Mouse (Mus musculus): ENCODE measurements around the gene Tnp1.

Tnp1 gene

GRCm38 (mm10) chr1:73006847-73007246 is 8.9 kb downstream of the Tnp1 start:
- in situ Hi-C loops (cut with MboI, MseI) = no loop called here

GRCm38 (mm10) chr1:73004890-73005289 is 10.8 kb downstream of the Tnp1 start:
- in situ Hi-C loops (cut with MboI, MseI) = no loop called here

- in situ Hi-C loops (cut with MboI, MseI) = no loop called here
Measured at GRCm38 (mm10) chr1:73002637-73003036, 13.1 kb downstream of the Tnp1 start.

- in situ Hi-C loops (cut with MboI, MseI) = no loop called here
Measured at GRCm38 (mm10) chr1:73001961-73002360, 13.7 kb downstream of the Tnp1 start.

- in situ Hi-C loops (cut with MboI, MseI) = loop anchor here (10.0 kb wide), 1 partner anchor 590 kb away; no protein-coding TSS in a partner anchor
Measured at GRCm38 (mm10) chr1:72994751-72995528, 20.8 kb downstream of the Tnp1 start.

- in situ Hi-C loops (cut with MboI, MseI) = loop anchor here (10.0 kb wide), 1 partner anchor 588 kb away; no protein-coding TSS in a partner anchor
Measured at GRCm38 (mm10) chr1:72992944-72993464, 22.7 kb downstream of the Tnp1 start.

- in situ Hi-C loops (cut with MboI, MseI) = loop anchor here (10.0 kb wide), 1 partner anchor 587 kb away; no protein-coding TSS in a partner anchor
Measured at GRCm38 (mm10) chr1:72992209-72992608, 23.5 kb downstream of the Tnp1 start.

- in situ Hi-C loops (cut with MboI, MseI) = no loop called here
Measured at GRCm38 (mm10) chr1:72988904-72989303, 26.8 kb downstream of the Tnp1 start.

GRCm38 (mm10) chr1:72986715-72987114 is 29.0 kb downstream of the Tnp1 start:
- in situ Hi-C loops (cut with MboI, MseI) = no loop called here

- in situ Hi-C loops (cut with MboI, MseI) = no loop called here
Measured at GRCm38 (mm10) chr1:72978956-72979355, 36.8 kb downstream of the Tnp1 start.

GRCm38 (mm10) chr1:72974226-72974625 is 41.5 kb downstream of the Tnp1 start:
- in situ Hi-C loops (cut with MboI, MseI) = no loop called here

- in situ Hi-C loops (cut with MboI, MseI) = no loop called here
Measured at GRCm38 (mm10) chr1:72970461-72970860, 45.2 kb downstream of the Tnp1 start.

GRCm38 (mm10) chr1:72969113-72969812 is 46.4 kb downstream of the Tnp1 start:
- in situ Hi-C loops (cut with MboI, MseI) = no loop called here

GRCm38 (mm10) chr1:72966423-72966822 is 49.3 kb downstream of the Tnp1 start:
- in situ Hi-C loops (cut with MboI, MseI) = no loop called here
